Mouse (Mus musculus) activated CD4-positive, CD25-positive, alpha-beta regulatory T cell, adult 9 weeks (primary cell): ENCODE results near the gene Atp10b. TPM values are rescaled to one million over a fixed set of nuclear protein-coding genes. Genes with fewer than 3 reads are reported as not detected.

Experiments
- polyA plus RNA-seq: library from polyadenylated mRNA; unstranded; fragments of 100-300 nt; shearing (Covaris generic); gene quantifications from one replicate; pipeline ENCODE4 v1.2.1, GENCODE M21; 2017

The Atp10b gene
- polyA plus RNA-seq: not detected

GRCm38 (mm10) chr11:43149577-43149976, at the start of gene Atp10b:
TSS of gene Atp10b (plus strand) at chr11:43149877.

Other genes starting within 250 kb of the Atp10b start
- not detected for gene Gm9972, start 114.1 kb upstream of the Atp10b start, polyA plus RNA-seq